Mouse (Mus musculus) hindbrain, postnatal 0 days (tissue): ENCODE results near the gene Pign. TPM values are rescaled to one million over a fixed set of nuclear protein-coding genes. Genes with fewer than 3 reads are reported as not detected.
A peak's percentile ranks its signal among the peaks of the same experiment; 100 is the strongest.

Experiments
- ATAC-seq: fragments of 200-750 bp; cut with Nextera tagmentation; 2 replicates; pipeline ENCODE4 v1.8.0; 2017; ENCODE audit warnings: mild to moderate bottlenecking, moderate TSS enrichment, moderate library complexity
- DNase-seq: peaks from one replicate; pipeline ENCODE4 v3.0.0-alpha.2; 2015; ENCODE audit warnings: low spot score
- H3K27ac ChIP-seq: fragments of 300-500 bp; sonication (generic); 2 replicates; pipeline ENCODE4 v1.5.1; 2014; ENCODE audit warnings: mild to moderate bottlenecking
- H3K27me3 ChIP-seq: fragments of 300-500 bp; sonication (generic); 2 replicates; pipeline ENCODE4 v1.6.1; 2014; ENCODE audit warnings: low read length, mixed read lengths; ENCODE audit not compliant: insufficient read depth
- H3K36me3 ChIP-seq: fragments of 300-500 bp; sonication (generic); 2 replicates; pipeline ENCODE4 v1.6.1; 2014; ENCODE audit warnings: low read length, mixed read lengths; ENCODE audit not compliant: insufficient read depth
- H3K4me1 ChIP-seq: fragments of 300-500 bp; sonication (generic); 2 replicates; pipeline ENCODE4 v1.6.1; 2014; ENCODE audit warnings: antibody characterized with exemption, low read length, mixed read lengths; ENCODE audit not compliant: insufficient read depth
- H3K4me2 ChIP-seq: fragments of 300-500 bp; sonication (generic); 2 replicates; pipeline ENCODE4 v1.6.1; 2014; ENCODE audit warnings: low read depth, mild to moderate bottlenecking, low read length, moderate library complexity, mixed read lengths
- H3K4me3 ChIP-seq: fragments of 300-500 bp; sonication (generic); 2 replicates; pipeline ENCODE4 v1.5.1; 2014; ENCODE audit warnings: low read length
- H3K9ac ChIP-seq: fragments of 300-500 bp; sonication (generic); replicated peaks from 2 replicates; pipeline ENCODE4 v1.6.1; 2014; ENCODE audit warnings: mild to moderate bottlenecking, low read length, moderate library complexity, mixed read lengths
- H3K9me3 ChIP-seq: fragments of 300-500 bp; sonication (generic); 2 replicates; pipeline ENCODE4 v1.6.1; 2016; ENCODE audit warnings: low read length, mixed read lengths
- CTCF ChIP-seq: IDR thresholded peaks from 2 replicates; pipeline ENCODE4 v1.5.1; 2016; ENCODE audit warnings: antibody characterized with exemption, control low read depth, low read depth
- WGBS: fragments of 180-500 bp; shearing (Covaris S2); extraction: QIAGEN DNeasy Blood & Tissue Kit; methylation state at CpG from one replicate; pipeline ENCODE4 v1.1.7; 2014; 5-methylcytosine and 5-hydroxymethylcytosine counted together
- polyA plus RNA-seq: library from polyadenylated mRNA; unstranded; fragments of >200 nt; fragmentation: Nextera tagmentation; extraction: Ambion mirVana; gene quantifications from 2 replicates; pipeline ENCODE4 v1.2.1, GENCODE M21; 2015
- total RNA-seq: library from RNA; depleted of rRNA; stranded (reverse); fragments of >200 nt; gene quantifications from 2 replicates; pipeline ENCODE4 v1.2.3, GENCODE M21; 2014

The Pign gene
- total and polyA plus RNA-seq, 2 experiments from 2014 or later = 7.1 to 20.2 TPM

- 89% methylated on average over 1 of the region's 1 CpGs for WGBS
- no peaks in the 10 kb centered on the region for H3K36me3 ChIP-seq
- no peak overlapping the region for H3K4me2 ChIP-seq
- no peaks in the 10 kb centered on the region for H3K4me1 ChIP-seq
- no peak overlapping the region for H3K9ac ChIP-seq
- H3K4me3 ChIP-seq = no peak overlapping the region
- peak; percentile 51 for TF ChIP-seq CTCF
- H3K9me3 ChIP-seq = no peaks in the 10 kb centered on the region
- ATAC-seq (no peak), DNase-seq (peak; percentile 5)
- H3K27me3 ChIP-seq = no peaks in the 10 kb centered on the region
- H3K27ac ChIP-seq = no peak overlapping the region
These were observed 17.1 kb upstream of the Pign start for GRCm38 (mm10) chr1:105680587-105680986.

- TF ChIP-seq CTCF = no peak
- H3K4me1 ChIP-seq = no peaks in the 10 kb centered on the region
- H3K9ac ChIP-seq = no peak overlapping the region
- ATAC-seq (no peak), DNase-seq (no peak)
- no peak overlapping the region for H3K4me2 ChIP-seq
- H3K36me3 ChIP-seq = no peaks in the 10 kb centered on the region
- no peaks in the 10 kb centered on the region for H3K9me3 ChIP-seq
- no peaks in the 10 kb centered on the region for H3K27me3 ChIP-seq
- H3K27ac ChIP-seq = no peak overlapping the region
- no peak overlapping the region for H3K4me3 ChIP-seq
- WGBS = 96% methylated on average over 2 of the region's 2 CpGs
These were observed 11.3 kb upstream of the Pign start for GRCm38 (mm10) chr1:105674763-105675162.

GRCm38 (mm10) chr1:105669700-105670099, 6.2 kb upstream of the Pign start:
- Histone ChIP-seq H3K4me1 (peaks cover 9% of the 10 kb centered on the region; the same call in 1 of the 2 replicates), H3K36me3 (no peaks in the 10 kb centered on the region), H3K27ac (no peak overlapping the region), H3K27me3 (no peaks in the 10 kb centered on the region), H3K4me2 (no peak overlapping the region), H3K9me3 (no peaks in the 10 kb centered on the region), H3K9ac (no peak overlapping the region), H3K4me3 (no peak overlapping the region)
- DNase-seq (no peak), ATAC-seq (no peak)
- TF ChIP-seq CTCF = no peak

- Histone ChIP-seq H3K9me3 (no peaks in the 10 kb centered on the region), H3K36me3 (no peaks in the 10 kb centered on the region), H3K27ac (peak overlapping the region; percentile 91), H3K4me1 (peaks cover 9% of the 10 kb centered on the region; the same call in 1 of the 2 replicates), H3K4me3 (peak overlapping the region; percentile 93), H3K9ac (peak overlapping the region; percentile 92), H3K27me3 (no peaks in the 10 kb centered on the region), H3K4me2 (peak overlapping the region; percentile 94)
- DNase-seq (peak; percentile 31), ATAC-seq (peak; percentile 6; the same call in 1 of the 2 replicates)
- TF ChIP-seq CTCF = no peak
- WGBS = under 1% methylated on average over 68 of the region's 68 CpGs
These were observed 710 bp upstream of the Pign start for GRCm38 (mm10) chr1:105663962-105664812.

- 6% methylated on average over 6 of the region's 6 CpGs for WGBS
- Histone ChIP-seq H3K4me1 (peaks cover 9% of the 10 kb centered on the region; the same call in 1 of the 2 replicates), H3K4me2 (peak overlapping the region; percentile 89), H3K9me3 (no peaks in the 10 kb centered on the region), H3K27me3 (no peaks in the 10 kb centered on the region), H3K4me3 (peak overlapping the region; percentile 93), H3K36me3 (no peaks in the 10 kb centered on the region), H3K9ac (peak overlapping the region; percentile 68), H3K27ac (peak overlapping the region; percentile 71; the same call in 1 of the 2 replicates)
- no peak for DNase-seq
- no peak for ATAC-seq
- no peak for TF ChIP-seq CTCF
These were observed 682 bp downstream of the Pign start for GRCm38 (mm10) chr1:105662820-105663170.

GRCm38 (mm10) chr1:105660015-105660414, 3.5 kb downstream of the Pign start:
- Histone ChIP-seq H3K27me3 (no peaks in the 10 kb centered on the region), H3K4me3 (no peak overlapping the region), H3K9ac (no peak overlapping the region), H3K4me2 (no peak overlapping the region), H3K27ac (no peak overlapping the region), H3K36me3 (no peaks in the 10 kb centered on the region), H3K9me3 (no peaks in the 10 kb centered on the region), H3K4me1 (no peaks in the 10 kb centered on the region)
- WGBS = 16% methylated on average over 3 of the region's 3 CpGs
- no peak for ATAC-seq
- TF ChIP-seq CTCF = peak; percentile 75
- peak; percentile 78 for DNase-seq

- Histone ChIP-seq H3K9ac (no peak overlapping the region), H3K27me3 (no peaks in the 10 kb centered on the region), H3K9me3 (no peaks in the 10 kb centered on the region), H3K36me3 (no peaks in the 10 kb centered on the region), H3K4me1 (no peaks in the 10 kb centered on the region), H3K4me3 (no peak overlapping the region), H3K27ac (no peak overlapping the region), H3K4me2 (no peak overlapping the region)
- ATAC-seq = no peak
- TF ChIP-seq CTCF = no peak
- DNase-seq = no peak
- WGBS = 100% methylated on average over 1 of the region's 1 CpGs
These were observed 9.5 kb downstream of the Pign start for GRCm38 (mm10) chr1:105653981-105654380.
